Mouse (Mus musculus) adrenal gland, postnatal 14 days (tissue): ENCODE data around the gene Olfr145. TPM values are rescaled to one million over a fixed set of nuclear protein-coding genes. Genes with fewer than 3 reads are reported as not detected.

ENCODE experiments used
- DNase-seq: peaks from one replicate; pipeline ENCODE4 v3.0.0; 2021; ENCODE audit warnings: mixed read lengths
- long read RNA-seq, 2 experiments: library from polyadenylated mRNA; stranded (forward); transcript quantifications; one replicate each; pipeline ENCODE4 v2.0.0; 2021
- total RNA-seq: library from RNA; stranded (reverse); gene quantifications from 2 replicates; pipeline ENCODE4 v1.2.3, GENCODE M21; 2021

Gene Olfr145
- not detected in 2 replicates for total RNA-seq
- long read RNA-seq, experiment 1 = 0 reads
- long read RNA-seq, experiment 2 = 0 reads

DNA sequence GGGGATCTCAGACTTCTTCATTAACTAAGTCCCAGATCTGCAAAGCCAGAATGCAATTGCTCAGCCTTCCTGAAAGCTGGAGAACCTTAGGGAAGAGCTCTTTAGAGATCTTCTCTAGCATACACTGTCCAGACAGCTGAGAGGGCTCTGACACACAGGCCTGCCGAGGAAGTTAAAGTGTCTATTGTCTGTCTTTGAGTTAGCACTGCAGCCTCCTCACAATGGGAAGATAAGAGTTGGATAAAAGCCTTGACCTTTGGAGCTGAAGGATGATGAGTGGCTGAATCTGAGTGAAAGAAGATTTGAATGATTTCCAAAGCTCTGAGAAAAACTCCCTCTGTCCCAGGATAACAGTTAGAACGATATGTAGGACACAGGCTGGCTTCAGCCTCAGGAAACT lies at the start of gene Olfr145:
Olfr145 (plus strand) TSS at position 64 of the 400 bp plus-strand sequence.
- peak; percentile 43 for DNase-seq

DNA sequence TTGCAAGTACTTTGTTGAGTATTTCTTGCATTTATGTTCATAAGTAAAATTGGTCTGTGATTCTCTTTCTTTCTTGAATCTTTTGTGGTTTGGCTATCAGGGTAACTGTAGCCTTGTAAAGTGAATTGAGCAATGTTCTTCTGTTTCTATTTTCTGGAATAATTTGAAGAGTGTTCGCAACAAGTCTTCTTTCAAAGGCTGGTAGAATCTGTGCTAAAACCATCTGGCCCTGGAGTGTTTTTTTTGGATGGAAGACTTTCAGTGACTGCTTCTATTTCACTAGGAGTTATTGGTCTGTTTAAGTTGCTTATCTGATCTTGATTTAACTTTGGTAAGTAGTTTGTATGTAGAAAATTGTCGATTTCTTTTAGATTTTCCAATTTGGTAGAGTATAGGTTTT lies 47.3 kb upstream of the Olfr145 start:
- no peak for DNase-seq

- no peak for DNase-seq
These were observed 42.6 kb upstream of the Olfr145 start, which contains the start of gene Olfr877 for GRCm38 (mm10) chr9:37853969-37854368. Gene Olfr877, plus strand, starts transcription at chr9:37854269.

DNA sequence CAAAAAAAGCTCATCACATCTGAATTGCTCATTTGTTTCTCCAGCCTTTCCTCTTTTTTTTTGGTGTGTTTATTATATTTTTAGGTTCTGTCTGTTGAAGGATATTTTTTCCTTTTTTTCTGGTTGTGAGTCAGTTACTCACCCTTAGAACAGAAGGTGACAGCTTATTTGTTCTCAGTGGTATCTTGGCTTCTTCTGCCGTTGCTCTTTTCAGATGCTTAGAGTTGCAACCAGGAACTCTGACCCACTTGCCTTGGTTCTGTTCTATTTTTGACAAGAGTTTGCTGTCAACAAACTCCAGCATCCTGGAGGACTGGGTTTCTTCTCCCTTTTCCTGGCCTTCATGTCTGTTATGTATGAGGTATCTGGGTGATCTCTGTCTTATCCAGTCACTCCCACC lies 33.2 kb upstream of the Olfr145 start:
- no peak for DNase-seq

GRCm38 (mm10) chr9:37870246-37870645 lies 26.3 kb upstream of the Olfr145 start:
- DNase-seq = peak; percentile 33

DNA sequence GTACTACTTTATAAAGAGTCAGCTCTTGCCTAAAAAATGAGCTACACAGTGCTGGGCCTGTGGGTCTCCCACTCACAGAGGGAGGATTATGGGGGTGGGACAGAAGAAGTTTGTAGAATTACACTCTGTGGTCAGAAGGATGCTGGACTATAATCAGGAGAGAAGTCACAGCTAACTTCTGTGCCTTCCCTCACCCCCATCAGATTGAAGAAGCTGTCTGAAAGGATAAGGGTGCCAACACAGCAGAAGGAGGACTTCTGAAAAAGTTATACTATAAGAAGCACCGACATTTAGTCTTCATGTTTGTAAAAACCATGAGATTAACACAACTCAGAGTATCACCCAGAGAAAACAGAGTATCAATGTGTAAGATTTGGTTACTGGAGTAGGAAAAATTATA lies 25.4 kb upstream of the Olfr145 start:
- no peak for DNase-seq

DNA sequence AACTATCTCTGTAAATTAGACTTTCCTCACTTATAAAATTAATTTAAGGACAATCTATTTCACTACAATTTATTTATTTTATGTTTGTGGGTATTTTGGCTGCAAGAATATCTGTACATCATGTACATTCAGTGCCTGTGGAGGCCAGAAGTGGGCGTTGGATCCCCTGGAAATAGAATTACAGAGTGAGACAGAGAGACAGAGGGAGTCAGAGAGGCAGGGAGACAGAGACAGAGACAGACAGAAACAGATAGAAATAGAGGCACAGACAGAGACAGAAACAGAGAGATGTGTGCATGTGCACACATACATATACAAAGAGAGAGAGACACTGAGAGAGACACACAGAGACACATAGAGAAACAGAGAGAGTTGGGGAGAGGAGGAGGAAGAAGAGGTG lies 25.0 kb upstream of the Olfr145 start:
- DNase-seq = no peak

DNA sequence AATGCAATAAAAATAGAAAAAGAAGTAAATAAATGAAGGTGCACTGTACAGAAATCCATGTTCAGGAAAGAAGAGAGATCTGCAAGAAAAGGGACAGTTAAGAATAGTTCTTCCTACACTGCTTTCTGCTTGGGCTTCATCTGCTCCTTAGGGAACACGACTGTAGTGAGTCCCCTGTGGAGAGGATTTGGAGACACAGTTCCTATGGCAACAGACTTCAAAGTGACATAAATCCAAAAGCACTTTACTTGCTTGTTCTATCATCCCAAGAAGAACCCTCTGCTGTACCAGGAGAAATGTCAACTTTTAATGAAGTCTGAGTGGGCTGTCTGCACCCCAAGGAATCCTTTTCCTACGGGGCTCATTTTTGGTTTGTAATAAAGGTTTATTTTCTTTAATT lies 5.6 kb upstream of the Olfr145 start:
- no peak for DNase-seq

DNA sequence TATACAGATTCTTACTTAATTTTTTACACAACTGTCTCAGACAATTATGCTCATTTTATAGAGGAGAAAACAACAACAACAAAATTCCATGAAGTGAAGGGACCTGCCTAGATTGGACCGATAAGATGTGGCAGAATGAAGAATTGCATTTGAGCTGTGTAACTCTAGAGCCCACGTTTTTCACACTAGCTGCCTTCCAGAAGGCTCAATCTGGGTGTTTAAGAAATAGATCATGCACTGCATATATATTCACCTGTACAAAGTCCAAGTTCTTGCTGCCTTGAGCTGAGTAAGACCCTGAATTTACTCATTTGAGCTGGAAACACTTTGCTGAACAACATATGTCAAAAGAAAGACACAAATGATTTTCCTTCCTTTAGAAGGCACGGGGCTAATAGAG lies 9.0 kb downstream of the Olfr145 start:
- DNase-seq = no peak

DNA sequence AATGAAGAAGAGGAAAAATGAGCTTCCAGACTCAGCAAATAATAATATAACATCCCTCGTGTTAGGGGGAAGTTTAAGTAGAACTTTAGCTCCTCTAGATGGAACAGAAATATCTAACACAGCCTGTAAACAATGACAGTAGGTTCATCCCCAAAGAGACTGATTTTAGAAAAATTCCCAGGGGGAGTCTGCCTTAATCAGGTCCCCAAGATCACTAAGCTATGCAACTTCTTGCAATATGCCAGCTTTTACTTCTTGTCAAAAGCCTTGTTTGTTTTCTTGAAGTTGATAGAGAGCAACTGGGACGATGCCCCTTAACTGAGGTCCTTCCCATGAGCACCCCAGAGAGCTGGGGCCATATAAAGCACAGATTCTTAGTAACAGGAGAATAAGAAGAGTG lies 21.0 kb downstream of the Olfr145 start, which contains the start of gene Olfr878:
Olfr878 (plus strand) TSS at position 301 of the 400 bp plus-strand sequence.
- no peak for DNase-seq

GRCm38 (mm10) chr9:37918018-37918417 lies 21.5 kb downstream of the Olfr145 start:
- DNase-seq = no peak

- DNase-seq = no peak
These were observed 27.7 kb downstream of the Olfr145 start for GRCm38 (mm10) chr9:37924194-37924593.

- no peak for DNase-seq
These were observed 28.9 kb downstream of the Olfr145 start for GRCm38 (mm10) chr9:37925445-37925844.

DNA sequence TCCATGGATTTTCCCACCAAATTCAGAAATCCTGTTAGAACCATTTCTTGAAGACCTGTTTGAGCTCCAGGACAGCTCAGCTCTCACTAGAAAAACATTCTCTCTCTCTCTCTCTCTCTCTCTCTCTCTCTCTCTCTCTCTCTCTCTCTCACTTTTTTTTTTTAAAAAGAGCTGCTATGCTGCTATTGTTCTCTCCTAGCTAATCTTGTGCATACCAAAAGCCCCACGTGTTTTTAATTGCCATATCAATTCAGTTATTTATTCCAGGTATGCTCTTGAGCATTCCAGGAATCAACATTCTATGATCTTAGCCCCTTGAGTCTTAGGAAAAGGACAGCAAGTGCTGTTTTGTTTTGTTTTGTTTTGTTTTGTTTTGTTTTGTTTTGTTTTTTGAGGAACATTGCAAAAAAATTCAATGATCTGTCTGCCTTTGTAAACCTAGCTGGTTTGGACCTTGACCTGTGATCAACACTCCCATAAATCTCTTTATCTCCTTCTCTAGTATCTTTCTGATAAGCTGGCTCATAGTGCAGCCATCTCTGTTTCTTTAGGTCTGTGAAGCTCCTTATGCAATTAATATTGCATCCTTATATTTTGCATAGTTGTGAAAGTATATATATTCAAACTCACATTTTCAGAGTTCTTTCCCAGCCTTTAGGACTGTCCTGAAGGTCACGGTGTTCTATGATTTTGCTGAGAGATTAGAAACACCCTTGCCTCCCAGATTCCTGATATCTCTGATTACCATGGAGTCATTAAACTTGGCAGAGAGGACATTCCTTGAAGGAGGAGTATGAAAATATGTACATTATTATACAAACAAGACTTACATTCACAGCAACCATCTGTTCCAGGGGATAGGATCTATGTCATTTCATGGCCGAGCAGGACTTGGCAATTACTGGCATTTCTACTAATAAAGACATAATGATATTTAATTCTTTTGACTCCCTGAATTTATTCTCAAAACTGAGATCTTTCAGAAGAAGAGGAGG lies 29.8 kb downstream of the Olfr145 start:
- DNase-seq = no peak

DNA sequence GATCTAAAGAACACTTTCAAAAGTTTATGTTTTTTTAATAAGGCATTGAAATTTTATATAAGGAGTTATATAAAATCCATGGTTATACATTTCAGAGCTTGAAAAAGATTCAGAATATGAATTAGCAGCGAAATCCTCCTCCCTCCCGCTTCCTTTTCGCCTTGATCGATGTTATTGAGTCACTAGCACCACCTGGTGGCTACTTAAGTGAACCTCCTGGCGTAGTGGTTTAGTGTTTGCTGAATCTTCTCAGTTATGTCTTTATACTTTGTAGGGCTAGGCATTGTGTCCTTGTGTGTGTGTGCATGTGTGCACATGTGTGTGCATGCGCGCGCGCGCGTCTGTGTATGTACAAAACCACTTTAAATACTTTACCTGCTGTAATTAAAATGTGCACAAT lies 36.0 kb downstream of the Olfr145 start:
- peak; percentile 75 for DNase-seq

DNA sequence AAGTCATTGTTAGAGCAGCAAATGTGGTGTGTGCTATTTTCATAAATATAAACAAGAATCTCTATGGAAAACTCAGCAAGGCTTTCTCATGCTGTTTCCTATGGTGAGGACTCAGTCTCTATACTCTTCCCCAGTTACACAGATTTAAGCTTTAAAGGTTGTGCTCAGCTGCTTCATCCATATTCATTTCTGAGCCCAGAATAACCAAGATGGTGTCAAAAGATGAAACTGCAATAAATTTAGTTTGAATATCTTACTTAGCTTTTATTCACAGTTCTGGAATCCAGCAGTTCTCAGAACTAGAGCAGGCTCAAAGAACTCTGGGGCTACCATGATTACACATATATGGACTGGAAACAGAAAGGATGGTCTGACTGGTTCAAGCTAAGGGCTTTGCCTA lies 37.6 kb downstream of the Olfr145 start:
- DNase-seq = no peak

DNA sequence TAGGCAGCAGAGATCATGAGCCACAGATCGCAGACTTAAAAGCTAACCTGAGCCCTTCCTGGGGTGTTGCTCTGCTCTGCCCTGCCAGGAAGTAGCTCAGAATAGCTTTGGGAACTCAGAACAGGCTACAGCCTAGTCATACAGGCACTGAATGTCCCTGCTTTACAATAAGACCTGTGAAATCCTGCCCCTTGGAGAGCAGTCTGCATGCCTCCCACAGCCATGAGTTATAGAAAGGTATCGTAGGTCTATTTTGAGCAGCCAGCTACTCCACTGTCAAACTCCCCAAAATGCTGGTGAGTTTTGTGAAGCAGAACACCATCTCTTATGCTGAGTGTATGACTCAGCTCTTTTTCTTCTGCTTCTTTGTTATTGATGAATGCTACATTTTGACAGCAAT lies 44.6 kb downstream of the Olfr145 start:
- DNase-seq = no peak

Other genes with a start within 250 kb of the Olfr145 start
- 86.0 and 99.4 TPM in 2 replicates for gene Tbrg1, start 239.4 kb upstream of the Olfr145 start, total RNA-seq
- gene Panx3, start 227.5 kb upstream of the Olfr145 start, total RNA-seq = 0.19 TPM in 2 replicates
- not detected in 2 replicates for gene Olfr160, start 180.5 kb upstream of the Olfr145 start, total RNA-seq
- gene Olfr874, start 151.6 kb upstream of the Olfr145 start, total RNA-seq = not detected in 2 replicates
- not detected in 2 replicates for gene Olfr875, start 124.9 kb upstream of the Olfr145 start, total RNA-seq
- not detected in 2 replicates for gene Olfr876, start 93.7 kb upstream of the Olfr145 start, total RNA-seq
- not detected in 2 replicates for gene Olfr877, start 42.5 kb upstream of the Olfr145 start, total RNA-seq
- gene Olfr878, start 21.1 kb downstream of the Olfr145 start, total RNA-seq = not detected in 2 replicates
- not detected in 2 replicates for gene Olfr881, start 95.1 kb downstream of the Olfr145 start, total RNA-seq
- gene Olfr883, start 129.1 kb downstream of the Olfr145 start, total RNA-seq = not detected in 2 replicates
- gene Olfr884, start 149.8 kb downstream of the Olfr145 start, total RNA-seq = not detected in 2 replicates
- not detected in 2 replicates for gene Olfr885, start 164.6 kb downstream of the Olfr145 start, total RNA-seq
- gene Olfr887, start 187.3 kb downstream of the Olfr145 start, total RNA-seq = not detected in 2 replicates
- not detected in 2 replicates for gene Olfr888, start 211.4 kb downstream of the Olfr145 start, total RNA-seq
- 0.11 and 0.19 TPM in 2 replicates for gene Olfr889, start 218.5 kb downstream of the Olfr145 start, total RNA-seq
- gene Olfr890, start 245.8 kb downstream of the Olfr145 start, total RNA-seq = not detected in 2 replicates